Mouse (Mus musculus) neutrophil, adult 83 days (primary cell): ENCODE data around the gene Chl1. TPM values are rescaled to one million over a fixed set of nuclear protein-coding genes. Genes with fewer than 3 reads are reported as not detected.

ENCODE experiments used
- total RNA-seq, 2 experiments: library from RNA; stranded (reverse); gene quantifications; one replicate each; pipeline ENCODE4 v1.2.4; 2023

The Chl1 gene
- not detected for total RNA-seq

GRCm38 (mm10) chr6:103510392-103511289 lies at the start of gene Chl1:
Gene Chl1, plus strand, starts transcription at chr6:103510586.

